Mouse (Mus musculus) cerebellum, adult 2 months (tissue): ENCODE data around the gene Ptpn14.

ENCODE experiments used
- CTCF ChIP-seq: fragments of 200-500 bp; IDR thresholded peaks from 2 replicates; pipeline ENCODE4 v1.5.1; 2011; ENCODE audit warnings: low read depth, mild to moderate bottlenecking, control low read depth, low read length, moderate library complexity, borderline replicate concordance; ENCODE audit not compliant: insufficient read depth
- POLR2A ChIP-seq: fragments of 200-500 bp; IDR thresholded peaks from 2 replicates; pipeline ENCODE4 v1.6.1; 2011; ENCODE audit warnings: low read length, control low read depth, borderline replicate concordance; ENCODE audit not compliant: insufficient read depth

- TF ChIP-seq POLR2A (no peak), CTCF (no peak)
These were observed 19.1 kb upstream of the Ptpn14 start for GRCm38 (mm10) chr1:189709001-189709400.
